Mouse (Mus musculus): ENCODE measurements around the gene Gjb6. TPM values are rescaled to one million over a fixed set of nuclear protein-coding genes. Genes with fewer than 3 reads are reported as not detected.

Gene Gjb6
- polyA plus RNA-seq, 1 experiment from 2014 or later = not detected

GRCm38 (mm10) chr14:57115823-57116544 lies 17.4 kb downstream of the Gjb6 start, which contains the start of gene Gm4491:
Gene Gm4491, minus strand, starts transcription at chr14:57115883.
- no peak within 1 kb of the TSS for H3K4me3 ChIP-seq (ENCODE audit: low read depth, low read length)
- no peak within 1 kb of the TSS for H3K9ac ChIP-seq (ENCODE audit: low read depth, low read length)
- H3K4me2 ChIP-seq (ENCODE audit: low read depth, low read length) = no peak within 1 kb of the TSS
- H3K9me3 ChIP-seq (replicated peaks; ENCODE audit: control insufficient read depth, low read length) = no peaks in the 10 kb centered on the region
- no peaks in the 10 kb centered on the region for H3K27me3 ChIP-seq (ENCODE audit: control insufficient read depth, insufficient read depth, low read depth, low read length)
- WGBS (ENCODE audit: insufficient replicate concordance) = 33% methylated on average over 13 of the region's 13 CpGs
- no peaks in the 10 kb centered on the region for H3K4me1 ChIP-seq (ENCODE audit: control insufficient read depth, low read depth, low read length)
- ATAC-seq (ENCODE audit: low read depth) = no peak
- no peak within 1 kb of the TSS for H3K27ac ChIP-seq (ENCODE audit: low read length)
- H3K36me3 ChIP-seq (ENCODE audit: control insufficient read depth, insufficient read depth) = no peaks in the 10 kb centered on the region

GRCm38 (mm10) chr14:57109194-57109593 lies 24.2 kb downstream of the Gjb6 start:
- no peak overlapping the region for H3K9ac ChIP-seq (ENCODE audit: low read depth, low read length)
- peaks cover 24% of the 10 kb centered on the region for H3K27me3 ChIP-seq (ENCODE audit: control insufficient read depth, insufficient read depth, low read depth, low read length)
- no peak overlapping the region for H3K4me3 ChIP-seq (ENCODE audit: low read depth, low read length)
- H3K36me3 ChIP-seq (ENCODE audit: control insufficient read depth, insufficient read depth) = no peaks in the 10 kb centered on the region
- no peak overlapping the region for H3K27ac ChIP-seq (ENCODE audit: low read length)
- no peaks in the 10 kb centered on the region; the same call in 1 of the 2 replicates for H3K4me1 ChIP-seq (ENCODE audit: control insufficient read depth, low read depth, low read length)
- no peak overlapping the region for H3K4me2 ChIP-seq (ENCODE audit: low read depth, low read length)
- no peaks in the 10 kb centered on the region for H3K9me3 ChIP-seq (replicated peaks; ENCODE audit: control insufficient read depth, low read length)
- no peak for ATAC-seq (ENCODE audit: low read depth)
- WGBS (ENCODE audit: insufficient replicate concordance) = 4% methylated on average over 4 of the region's 4 CpGs

GRCm38 (mm10) chr14:57107916-57108315 lies 25.5 kb downstream of the Gjb6 start:
- ATAC-seq (ENCODE audit: low read depth) = no peak

GRCm38 (mm10) chr14:57107091-57107490 lies 26.3 kb downstream of the Gjb6 start:
- Histone ChIP-seq H3K4me1 (ENCODE audit: control insufficient read depth, low read depth, low read length) (no peaks in the 10 kb centered on the region; the same call in 1 of the 2 replicates), H3K36me3 (ENCODE audit: control insufficient read depth, insufficient read depth) (no peaks in the 10 kb centered on the region), H3K4me3 (ENCODE audit: low read depth, low read length) (no peak overlapping the region), H3K27me3 (ENCODE audit: control insufficient read depth, insufficient read depth, low read depth, low read length) (peaks cover 36% of the 10 kb centered on the region), H3K9ac (ENCODE audit: low read depth, low read length) (no peak overlapping the region), H3K4me2 (ENCODE audit: low read depth, low read length) (no peak overlapping the region), H3K27ac (ENCODE audit: low read length) (no peak overlapping the region), H3K9me3 (replicated peaks; ENCODE audit: control insufficient read depth, low read length) (no peaks in the 10 kb centered on the region)
- no peak for ATAC-seq (ENCODE audit: low read depth)
- WGBS (ENCODE audit: insufficient replicate concordance) = 54% methylated on average over 8 of the region's 8 CpGs

More at GRCm38 (mm10) chr14:57107916-57108315, 25.5 kb downstream of the Gjb6 start:
- Histone ChIP-seq H3K4me3 (ENCODE audit: low read depth, low read length) (no peak overlapping the region), H3K36me3 (ENCODE audit: control insufficient read depth, insufficient read depth) (no peaks in the 10 kb centered on the region), H3K9me3 (replicated peaks; ENCODE audit: control insufficient read depth, low read length) (no peaks in the 10 kb centered on the region), H3K4me1 (ENCODE audit: control insufficient read depth, low read depth, low read length) (no peaks in the 10 kb centered on the region; the same call in 1 of the 2 replicates), H3K4me2 (ENCODE audit: low read depth, low read length) (no peak overlapping the region), H3K9ac (ENCODE audit: low read depth, low read length) (no peak overlapping the region), H3K27me3 (ENCODE audit: control insufficient read depth, insufficient read depth, low read depth, low read length) (peaks cover 36% of the 10 kb centered on the region), H3K27ac (ENCODE audit: low read length) (no peak overlapping the region)
- WGBS (ENCODE audit: insufficient replicate concordance) = 53% methylated on average over 5 of the region's 5 CpGs

- WGBS (ENCODE audit: insufficient replicate concordance) = 43% methylated on average over 11 of the region's 11 CpGs
- Histone ChIP-seq H3K4me2 (ENCODE audit: low read depth, low read length) (no peak overlapping the region), H3K9ac (ENCODE audit: low read depth, low read length) (no peak overlapping the region), H3K27ac (ENCODE audit: low read length) (no peak overlapping the region), H3K27me3 (ENCODE audit: control insufficient read depth, insufficient read depth, low read depth, low read length) (peaks cover 36% of the 10 kb centered on the region), H3K36me3 (ENCODE audit: control insufficient read depth, insufficient read depth) (no peaks in the 10 kb centered on the region), H3K9me3 (replicated peaks; ENCODE audit: control insufficient read depth, low read length) (no peaks in the 10 kb centered on the region), H3K4me3 (ENCODE audit: low read depth, low read length) (no peak overlapping the region), H3K4me1 (ENCODE audit: control insufficient read depth, low read depth, low read length) (peaks cover 3% of the 10 kb centered on the region; the same call in 1 of the 2 replicates)
- no peak for ATAC-seq (ENCODE audit: low read depth)
Observed at GRCm38 (mm10) chr14:57105721-57106120, 27.7 kb downstream of the Gjb6 start.

- Histone ChIP-seq H3K4me1 (ENCODE audit: control insufficient read depth, low read depth, low read length) (peaks cover 3% of the 10 kb centered on the region; the same call in 1 of the 2 replicates), H3K27me3 (ENCODE audit: control insufficient read depth, insufficient read depth, low read depth, low read length) (peaks cover 36% of the 10 kb centered on the region), H3K4me2 (ENCODE audit: low read depth, low read length) (peak overlapping the region; percentile 78), H3K9ac (ENCODE audit: low read depth, low read length) (no peak overlapping the region), H3K27ac (ENCODE audit: low read length) (no peak overlapping the region), H3K36me3 (ENCODE audit: control insufficient read depth, insufficient read depth) (no peaks in the 10 kb centered on the region), H3K9me3 (replicated peaks; ENCODE audit: control insufficient read depth, low read length) (no peaks in the 10 kb centered on the region), H3K4me3 (ENCODE audit: low read depth, low read length) (no peak overlapping the region; the same call in 1 of the 2 replicates)
- no peak for ATAC-seq (ENCODE audit: low read depth)
- WGBS (ENCODE audit: insufficient replicate concordance) = 9% methylated on average over 14 of the region's 14 CpGs
Observed at GRCm38 (mm10) chr14:57105111-57105510, 28.3 kb downstream of the Gjb6 start.

- no peaks in the 10 kb centered on the region for H3K9me3 ChIP-seq (replicated peaks; ENCODE audit: control insufficient read depth, low read length)
- peak; percentile 85 for ATAC-seq (ENCODE audit: low read depth)
- under 1% methylated on average over 100 of the region's 101 CpGs for WGBS (ENCODE audit: insufficient replicate concordance)
Observed at GRCm38 (mm10) chr14:57104106-57105023, 29.0 kb downstream of the Gjb6 start, which contains the start of gene Gjb2. Gene Gjb2, minus strand, starts transcription at chr14:57104702.

GRCm38 (mm10) chr14:57103711-57104105 lies 29.7 kb downstream of the Gjb6 start:
- 4% methylated on average over 22 of the region's 22 CpGs for WGBS (ENCODE audit: insufficient replicate concordance)
- Histone ChIP-seq H3K27ac (ENCODE audit: low read length) (peak overlapping the region; percentile 48; the same call in 1 of the 2 replicates), H3K27me3 (ENCODE audit: control insufficient read depth, insufficient read depth, low read depth, low read length) (peaks cover 36% of the 10 kb centered on the region), H3K4me3 (ENCODE audit: low read depth, low read length) (peak overlapping the region; percentile 65), H3K4me2 (ENCODE audit: low read depth, low read length) (peak overlapping the region; percentile 78), H3K4me1 (ENCODE audit: control insufficient read depth, low read depth, low read length) (peaks cover 7% of the 10 kb centered on the region), H3K9ac (ENCODE audit: low read depth, low read length) (peak overlapping the region; percentile 57), H3K36me3 (ENCODE audit: control insufficient read depth, insufficient read depth) (no peaks in the 10 kb centered on the region), H3K9me3 (replicated peaks; ENCODE audit: control insufficient read depth, low read length) (no peaks in the 10 kb centered on the region)
- no peak for ATAC-seq (ENCODE audit: low read depth)

More at GRCm38 (mm10) chr14:57104106-57105023, 29.0 kb downstream of the Gjb6 start, which contains the start of gene Gjb2:
- peaks cover 36% of the 10 kb centered on the region for H3K27me3 ChIP-seq (ENCODE audit: control insufficient read depth, insufficient read depth, low read depth, low read length)
- H3K4me3 ChIP-seq (ENCODE audit: low read depth, low read length) = peak within 1 kb of the TSS; percentile 65
- peak within 1 kb of the TSS; percentile 48; the same call in 1 of the 2 replicates for H3K27ac ChIP-seq (ENCODE audit: low read length)
- peak within 1 kb of the TSS; percentile 78 for H3K4me2 ChIP-seq (ENCODE audit: low read depth, low read length)
- H3K36me3 ChIP-seq (ENCODE audit: control insufficient read depth, insufficient read depth) = no peaks in the 10 kb centered on the region
- peak within 1 kb of the TSS; percentile 57 for H3K9ac ChIP-seq (ENCODE audit: low read depth, low read length)
- H3K4me1 ChIP-seq (ENCODE audit: control insufficient read depth, low read depth, low read length) = peaks cover 7% of the 10 kb centered on the region
